Mouse (Mus musculus): ENCODE data around the gene Med24.
A peak's percentile ranks its signal among the peaks of the same experiment; 100 is the strongest.

Med24 gene

DNA sequence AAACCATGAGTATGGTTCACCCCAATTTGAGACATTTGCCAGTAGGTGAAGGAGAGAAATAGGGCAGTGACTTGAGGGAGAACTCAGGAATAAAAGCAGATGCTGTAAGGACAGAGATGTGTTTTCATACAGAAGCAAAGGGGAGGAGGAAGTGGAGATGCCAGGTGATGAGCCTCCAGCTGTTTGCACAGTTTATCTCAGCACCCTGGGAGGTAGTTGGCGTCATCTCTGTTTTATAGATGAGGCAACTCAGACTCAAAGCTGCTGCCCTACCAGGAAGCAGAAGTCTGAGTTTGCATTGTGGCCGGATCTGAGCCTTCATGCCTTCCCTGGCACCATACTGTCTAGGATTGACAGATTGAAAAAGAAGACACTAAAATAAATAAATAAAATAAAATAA is 60.3 kb downstream of the Med24 start:
- ATAC-seq (ENCODE audit: insufficient number of reproducible peaks, low FRiP score, low TSS enrichment): no peak

DNA sequence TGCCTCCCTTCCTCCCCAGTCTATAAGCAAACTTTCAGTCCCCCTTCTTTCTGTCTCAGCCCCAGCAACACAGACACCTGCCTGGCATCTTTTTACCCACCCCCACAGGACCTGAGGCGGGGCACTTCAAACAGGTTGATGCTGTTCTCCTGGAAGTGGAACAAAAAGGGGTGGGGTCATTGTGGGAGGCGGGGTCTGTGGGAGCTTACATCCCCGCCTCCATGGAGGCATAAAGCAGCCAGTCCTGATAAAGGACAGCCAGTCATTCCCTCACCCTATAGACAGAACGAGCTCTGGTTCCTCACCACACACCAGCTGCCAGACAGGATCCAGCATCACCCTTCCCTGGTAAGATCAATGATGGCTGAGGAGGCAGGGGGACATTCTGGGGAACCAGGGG is 65.1 kb downstream of the Med24 start, which contains the start of gene Gsdma:
Gene Gsdma, plus strand, starts transcription at position 261 of the 400 bp plus-strand sequence.
- no peak for ATAC-seq (ENCODE audit: insufficient number of reproducible peaks, low FRiP score, low TSS enrichment)

DNA sequence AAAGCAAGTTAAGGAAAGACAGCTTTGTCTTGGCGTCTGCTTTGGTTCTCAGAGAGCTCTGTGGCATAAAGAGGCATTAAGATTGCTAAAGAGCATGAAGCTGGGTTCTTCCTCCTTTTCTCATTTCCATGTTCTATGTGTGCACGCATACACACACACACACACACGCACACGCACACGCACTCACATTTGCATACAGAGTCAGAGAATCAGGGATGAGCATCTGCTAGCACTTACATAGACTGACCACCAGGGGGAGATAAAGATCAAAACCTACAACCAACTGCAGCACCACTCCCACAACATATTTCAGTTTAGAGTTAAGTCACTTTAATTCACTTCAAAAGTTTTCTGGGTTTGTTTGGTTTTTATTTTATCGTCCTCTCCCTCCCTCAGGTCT is 68.7 kb downstream of the Med24 start:
- no peak; the same call in 1 of the 2 replicates for ATAC-seq (ENCODE audit: insufficient number of reproducible peaks, low FRiP score, low TSS enrichment)

DNA sequence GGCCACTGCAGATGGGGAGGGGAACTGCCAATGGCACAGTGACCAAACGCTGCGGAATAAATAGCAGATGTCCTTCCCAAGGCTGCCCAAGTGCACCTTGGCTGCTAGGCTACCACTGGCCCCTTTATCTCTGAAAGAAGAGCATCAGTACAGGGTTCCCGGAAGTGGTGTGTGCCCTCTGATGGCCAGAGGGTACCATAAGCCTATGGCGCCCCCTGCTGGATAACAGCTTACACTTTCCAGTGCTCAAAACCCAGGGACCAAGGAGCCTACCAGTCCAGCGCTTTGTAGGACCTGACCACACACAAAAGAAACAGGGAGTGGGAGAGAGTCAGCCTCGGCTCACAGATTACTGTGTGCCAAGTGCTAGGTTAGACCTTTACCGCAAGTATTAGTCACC is 74.2 kb downstream of the Med24 start:
- ATAC-seq (ENCODE audit: insufficient number of reproducible peaks, low FRiP score, low TSS enrichment): peak; percentile 56; the same call in 1 of the 2 replicates
